Mouse (Mus musculus) cerebellum, adult 2 months (tissue): ENCODE data around the gene Ankrd34c.

Source experiments
- CTCF ChIP-seq: fragments of 200-500 bp; IDR thresholded peaks from 2 replicates; pipeline ENCODE4 v1.5.1; 2011; ENCODE audit warnings: low read depth, mild to moderate bottlenecking, control low read depth, low read length, moderate library complexity, borderline replicate concordance; ENCODE audit not compliant: insufficient read depth
- POLR2A ChIP-seq: fragments of 200-500 bp; IDR thresholded peaks from 2 replicates; pipeline ENCODE4 v1.6.1; 2011; ENCODE audit warnings: low read length, control low read depth, borderline replicate concordance; ENCODE audit not compliant: insufficient read depth

DNA sequence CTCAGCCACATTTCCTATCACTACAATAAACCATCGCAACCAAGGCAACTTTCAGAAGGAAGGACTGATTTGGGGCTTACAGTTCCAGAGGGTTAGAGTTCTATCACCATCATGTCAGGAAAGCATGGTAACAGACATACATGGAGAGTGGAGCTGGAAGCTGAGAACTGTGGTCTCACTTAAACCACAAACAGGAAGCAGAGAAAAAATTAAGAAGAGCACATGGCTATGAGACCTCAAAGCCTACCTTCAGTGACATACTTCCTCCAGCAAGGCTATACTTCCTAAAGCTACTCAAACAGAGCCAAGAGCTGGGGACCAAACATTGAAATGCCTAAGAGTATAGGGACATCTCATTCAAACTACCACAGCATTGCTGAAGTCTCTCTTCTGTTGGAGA, 20.3 kb upstream of the Ankrd34c start:
- TF ChIP-seq POLR2A = no peak
- no peak for TF ChIP-seq CTCF
